In the genomic region with DNA sequence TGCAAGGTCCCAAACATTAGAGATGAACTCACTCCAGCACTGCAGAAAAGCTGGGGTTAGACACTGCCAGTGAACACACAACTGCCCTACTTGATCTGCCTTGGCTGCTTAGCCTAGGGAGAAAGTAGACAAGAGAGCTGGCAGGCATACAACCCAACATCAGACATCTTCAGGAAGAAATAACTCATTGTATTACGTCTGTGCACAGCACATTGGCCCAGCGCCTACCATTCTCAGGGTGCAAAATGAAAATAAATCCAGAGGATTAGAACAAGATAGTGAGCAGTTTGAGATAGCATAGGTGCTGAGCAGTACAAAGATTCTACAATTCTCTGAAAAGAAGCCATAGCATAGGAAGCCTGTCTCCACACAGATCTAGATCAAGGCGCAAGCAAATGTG, we compare ENCODE assay signal across 13 mouse cellular contexts.
DNase-seq lines count a peak whose midpoint lies in the region; ATAC-seq and TF ChIP-seq lines count a peak whose summit lies in the region.
"Had no signal": no experiment of that assay in that cellular context is flagged by ENCODE, and none has a peak within 500 bp of the region (broad histone marks: within the 10 kb centered on the region; RNA-seq: fewer than 3 reads in every experiment).

No protein-coding gene starts in this region.

- peaks cover 8% of the 10 kb centered on the region for H3K4me1 ChIP-seq in heart, adult 2 months (ENCODE audit: control insufficient read depth, insufficient read depth, low read length)
- peaks cover 13% of the 10 kb centered on the region for H3K4me1 ChIP-seq in heart, embryonic 12.5 days (replicated peaks)
- no peaks in the 10 kb centered on the region for H3K4me1 ChIP-seq in kidney, adult 2 months (ENCODE audit: control insufficient read depth, insufficient read depth, low read length)
- no peaks in the 10 kb centered on the region for H3K4me1 ChIP-seq in lung, embryonic 16.5 days (replicated peaks; ENCODE audit: control insufficient read depth, insufficient read depth, low read length)
- no peaks in the 10 kb centered on the region for H3K4me1 ChIP-seq in liver, embryonic 11.5 days (replicated peaks; ENCODE audit: control insufficient read depth, insufficient read depth, low read length)
- H3K4me1 ChIP-seq: hindbrain, embryonic 13.5 days; liver, embryonic 12.5 days had no signal

- no peak for TF ChIP-seq EP300 in heart, adult 2 months (IDR thresholded peaks at IDR 0.05; ENCODE audit: insufficient read depth, low read depth, low read length)

- no peak for TF ChIP-seq CTCF in heart, adult 2 months (IDR thresholded peaks at IDR 0.05)
- TF ChIP-seq CTCF in kidney, adult 2 months (conservative IDR thresholded peaks at IDR 0.05; ENCODE audit: insufficient read depth, insufficient read length, low read depth, low read length): no peak

- peak overlapping the region; percentile 26; the same call in 1 of the 2 replicates for H3K27ac ChIP-seq in heart, adult 2 months
- no peak overlapping the region for H3K27ac ChIP-seq in heart, embryonic 12.5 days (ENCODE audit: poor library complexity, severe bottlenecking)
- H3K27ac ChIP-seq in kidney, adult 2 months (ENCODE audit: insufficient read depth, low read depth, low read length): 0 out of 2 replicates have a peak overlapping the region, but pooled peaks have one; percentile 8
- no peak overlapping the region for H3K27ac ChIP-seq in lung, embryonic 16.5 days (ENCODE audit: low read length)
- H3K27ac ChIP-seq in liver, embryonic 11.5 days (ENCODE audit: low read depth, low read length): no peak overlapping the region
- H3K27ac ChIP-seq: hindbrain, embryonic 13.5 days; liver, embryonic 12.5 days had no signal

- no peak for TF ChIP-seq POLR2A in heart, adult 2 months (IDR thresholded peaks at IDR 0.05; ENCODE audit: insufficient read depth, low read depth, low read length)
- TF ChIP-seq POLR2A in kidney, adult 2 months (IDR thresholded peaks at IDR 0.05; ENCODE audit: low read depth, low read length): no peak

- ATAC-seq in heart, embryonic 12.5 days (ENCODE audit: insufficient number of reproducible peaks, low FRiP score): no peak
- ATAC-seq in lung, embryonic 16.5 days (ENCODE audit: low read depth): peak; percentile 43; the same call in 1 of the 2 replicates
- no peak for ATAC-seq in liver, embryonic 11.5 days (replicated peaks; ENCODE audit: low FRiP score)
- ATAC-seq: activated CD4-positive, CD25-positive, alpha-beta regulatory T cell, adult 4 months; liver, embryonic 12.5 days had no signal

- H3K27me3 ChIP-seq in heart, adult 2 months (ENCODE audit: control insufficient read depth, insufficient read depth, low read length): no peaks in the 10 kb centered on the region
- H3K27me3 ChIP-seq in heart, embryonic 12.5 days (replicated peaks): 0 out of 2 replicates have a peak, but pooled peaks cover 2% of the 10 kb centered on the region
- no peaks in the 10 kb centered on the region for H3K27me3 ChIP-seq in kidney, adult 2 months (replicated peaks; ENCODE audit: control insufficient read depth, insufficient read depth, low read length)
- no peaks in the 10 kb centered on the region for H3K27me3 ChIP-seq in lung, embryonic 16.5 days (ENCODE audit: control insufficient read depth, insufficient read depth, low read depth, low read length)
- H3K27me3 ChIP-seq in liver, embryonic 11.5 days (replicated peaks; ENCODE audit: control insufficient read depth, insufficient read depth, low read length): no peaks in the 10 kb centered on the region
- H3K27me3 ChIP-seq: hindbrain, embryonic 13.5 days; liver, embryonic 12.5 days had no signal

- no peak overlapping the region for H3K9ac ChIP-seq in heart, adult 2 months (ENCODE audit: low read depth, low read length)
- H3K9ac ChIP-seq in heart, embryonic 12.5 days: no peak overlapping the region
- no peak overlapping the region for H3K9ac ChIP-seq in lung, embryonic 16.5 days (ENCODE audit: low read length)
- no peak overlapping the region for H3K9ac ChIP-seq in liver, embryonic 11.5 days (ENCODE audit: low read depth, low read length)
- H3K9ac ChIP-seq: hindbrain, embryonic 13.5 days; liver, embryonic 12.5 days had no signal

- peak in 1 of 2 experiments; percentile 32 for DNase-seq in heart, adult 2 months
- DNase-seq in adipocyte (ENCODE audit: low spot score): peak; percentile 17
- DNase-seq in kidney, adult 2 months: peak; percentile 88
- no peak for DNase-seq in liver, embryonic 11.5 days (ENCODE audit: low spot score)
- no peak for DNase-seq in gastrocnemius, postnatal 4 days (ENCODE audit: low spot score in 2 of 2)
- DNase-seq in left cerebral cortex, adult 18-20 months (ENCODE audit: low spot score in 2 of 2): no peak
- DNase-seq: embryo, embryonic 11 days; spleen, adult 18-20 months had no signal

- no peak overlapping the region for H3K4me3 ChIP-seq in heart, adult 2 months
- no peak overlapping the region for H3K4me3 ChIP-seq in heart, embryonic 12.5 days
- H3K4me3 ChIP-seq in kidney, adult 2 months (ENCODE audit: insufficient read depth, low read depth, low read length): no peak overlapping the region
- no peak overlapping the region for H3K4me3 ChIP-seq in lung, embryonic 16.5 days (ENCODE audit: low read length)
- H3K4me3 ChIP-seq in liver, embryonic 11.5 days (ENCODE audit: low read depth, low read length): no peak overlapping the region
- H3K4me3 ChIP-seq: hindbrain, embryonic 13.5 days; liver, embryonic 12.5 days had no signal

- 0 out of 2 replicates have a peak, but pooled peaks cover 2% of the 10 kb centered on the region for H3K36me3 ChIP-seq in heart, adult 2 months (ENCODE audit: control insufficient read depth, insufficient read depth, low read length)
- H3K36me3 ChIP-seq in heart, embryonic 12.5 days: no peaks in the 10 kb centered on the region
- H3K36me3 ChIP-seq in kidney, adult 2 months (ENCODE audit: control insufficient read depth, insufficient read depth, low read length): no peaks in the 10 kb centered on the region
- no peaks in the 10 kb centered on the region for H3K36me3 ChIP-seq in lung, embryonic 16.5 days (ENCODE audit: control insufficient read depth, insufficient read depth, low read length)
- no peaks in the 10 kb centered on the region for H3K36me3 ChIP-seq in liver, embryonic 11.5 days (ENCODE audit: control insufficient read depth, insufficient read depth, low read length)
- H3K36me3 ChIP-seq: hindbrain, embryonic 13.5 days; liver, embryonic 12.5 days had no signal

- intact Hi-C loops in heart, adult 2 months (cut with DNase I): loop anchor here (2.0 to 5.0 kb wide), 2 partner anchors 19 to 63 kb away; no protein-coding TSS in a partner anchor

- H3K79me2 ChIP-seq in heart, adult 2 months (replicated peaks; ENCODE audit: control insufficient read depth, insufficient read depth, low read length): no peaks in the 10 kb centered on the region

- WGBS in heart, adult 2 months: 57% methylated on average over 3 of the region's 3 CpGs
- WGBS in heart, embryonic 12.5 days: 67% methylated on average over 3 of the region's 3 CpGs
- WGBS in kidney, adult 2 months: 74% methylated on average over 3 of the region's 3 CpGs
- 48% methylated on average over 3 of the region's 3 CpGs for WGBS in lung, embryonic 16.5 days
- WGBS in liver, embryonic 11.5 days: 81% methylated on average over 3 of the region's 3 CpGs

- H3K9me3 ChIP-seq in heart, embryonic 12.5 days (replicated peaks): no peaks in the 10 kb centered on the region
- H3K9me3 ChIP-seq in lung, embryonic 16.5 days (ENCODE audit: control insufficient read depth, low read length): no peaks in the 10 kb centered on the region
- no peaks in the 10 kb centered on the region for H3K9me3 ChIP-seq in liver, embryonic 11.5 days (ENCODE audit: control insufficient read depth, low read length)
- H3K9me3 ChIP-seq: hindbrain, embryonic 13.5 days; liver, embryonic 12.5 days had no signal

- H3K4me2 ChIP-seq in heart, embryonic 12.5 days: no peak overlapping the region
- no peak overlapping the region for H3K4me2 ChIP-seq in lung, embryonic 16.5 days (ENCODE audit: low read depth, low read length)
- no peak overlapping the region for H3K4me2 ChIP-seq in liver, embryonic 11.5 days
- H3K4me2 ChIP-seq: hindbrain, embryonic 13.5 days; liver, embryonic 12.5 days had no signal

Comparison
In these comparisons a context has a peak if more than half of its experiments do, and no peak if none do; other contexts are left out.
1. H3K27ac ChIP-seq: peak in heart, adult 2 months (single experiment) and kidney, adult 2 months (single experiment); none in heart, embryonic 12.5 days (single experiment), lung, embryonic 16.5 days (single experiment) and liver, embryonic 11.5 days (single experiment).
2. DNase-seq: peak in adipocyte (single experiment) and kidney, adult 2 months (single experiment); none in liver, embryonic 11.5 days (single experiment), gastrocnemius, postnatal 4 days (0 of 2) and left cerebral cortex, adult 18-20 months (0 of 2).